Mouse (Mus musculus): Measurements from ENCODE around the gene Tomm6.
"Not testable (repeated sequence)": the region's sequence is repeated elsewhere in the genome, so short reads cannot be mapped to it uniquely, and the experiment has no call there.

The Tomm6 gene

DNA sequence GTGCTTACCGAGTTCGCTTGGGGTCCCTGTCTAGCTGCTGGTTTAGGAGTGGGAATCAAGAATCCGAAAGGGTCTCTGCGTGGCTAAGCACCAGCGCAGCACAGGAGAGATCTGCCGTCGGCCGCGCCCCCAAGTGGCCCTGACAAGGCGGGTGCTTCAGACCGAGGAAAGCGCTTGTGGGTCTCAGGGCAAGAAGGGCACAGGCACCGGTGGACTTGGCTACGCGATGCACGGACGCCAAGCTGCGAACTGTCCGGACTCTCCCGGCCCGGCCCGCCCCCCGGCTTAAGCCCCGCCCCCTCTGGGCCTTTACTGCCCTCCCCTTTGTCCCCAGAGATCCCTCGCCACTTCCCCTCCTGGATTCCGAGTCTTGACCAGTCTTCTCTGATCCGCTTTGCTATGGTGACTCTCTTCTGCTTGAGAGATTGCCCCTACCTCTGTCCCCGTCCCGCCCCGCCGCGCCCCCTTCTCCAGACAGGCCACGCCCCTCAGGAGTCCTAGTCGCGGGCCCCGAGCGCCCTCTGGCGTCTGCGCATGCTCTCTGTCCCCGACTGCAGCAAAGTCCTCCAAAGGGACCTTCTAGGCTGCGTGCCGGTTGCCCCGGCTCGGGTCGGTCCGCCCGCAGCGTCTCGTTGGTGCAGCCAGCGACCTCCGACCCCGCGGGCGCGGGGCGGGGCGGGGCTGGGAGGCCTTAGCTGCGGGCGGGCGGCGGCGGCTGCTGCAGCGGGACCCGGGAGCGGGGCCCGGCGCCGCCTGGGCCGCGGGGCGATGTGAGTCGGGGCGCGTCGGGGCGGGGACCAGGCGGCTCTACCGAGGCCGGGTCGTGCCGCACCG lies 6.5 kb upstream of the Tomm6 start, which contains the start of gene Prickle4:
Gene Prickle4, minus strand, starts transcription at position 234 of the 834 bp plus-strand sequence.
- DNase-seq: peak; percentile 96

DNA sequence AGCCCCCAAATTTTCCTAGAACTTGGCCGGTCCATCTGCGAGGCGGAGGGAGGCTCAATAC lies 6.1 kb upstream of the Tomm6 start, which contains the start of gene Gm21981:
Gene Gm21981, minus strand, starts transcription at position 14 of the 61 bp plus-strand sequence.
- DNase-seq: no peak

DNA sequence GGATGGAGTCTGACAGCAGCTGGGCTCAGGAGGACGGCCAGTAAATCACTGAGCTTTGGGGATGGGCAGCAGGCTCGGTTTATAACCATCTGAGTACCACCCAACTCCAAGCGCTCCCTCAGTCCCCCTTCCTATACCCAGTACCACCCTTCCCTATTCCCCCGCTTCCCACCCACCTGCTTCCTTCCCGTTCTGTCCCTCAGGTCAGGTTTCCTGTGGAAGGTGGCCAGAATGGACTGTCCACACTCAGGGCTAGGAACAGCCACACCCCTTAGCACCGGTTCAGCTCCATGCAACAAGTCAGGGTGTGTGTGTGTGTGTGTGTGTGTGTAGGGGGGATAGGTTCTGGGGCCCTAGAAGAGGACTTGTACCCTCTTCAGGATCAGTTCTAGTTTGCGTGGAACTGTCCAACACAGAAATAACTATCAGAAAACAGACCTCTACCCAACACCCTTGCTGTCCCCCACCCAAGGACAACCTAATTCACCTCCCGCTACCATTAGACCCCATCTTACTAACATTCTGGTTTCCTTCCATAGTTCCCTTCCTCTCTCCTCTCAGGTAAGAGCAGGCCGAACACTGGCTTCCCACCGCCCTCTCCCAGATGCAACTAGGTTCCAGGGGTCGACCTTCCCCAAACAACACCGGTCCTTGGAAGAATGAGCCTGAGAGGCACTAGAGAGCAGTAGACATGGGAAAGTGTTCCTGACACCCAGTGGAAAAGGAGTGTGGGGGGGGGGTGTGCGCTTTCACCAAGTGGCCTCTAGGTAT lies 5.7 kb upstream of the Tomm6 start:
- no peak for DNase-seq

DNA sequence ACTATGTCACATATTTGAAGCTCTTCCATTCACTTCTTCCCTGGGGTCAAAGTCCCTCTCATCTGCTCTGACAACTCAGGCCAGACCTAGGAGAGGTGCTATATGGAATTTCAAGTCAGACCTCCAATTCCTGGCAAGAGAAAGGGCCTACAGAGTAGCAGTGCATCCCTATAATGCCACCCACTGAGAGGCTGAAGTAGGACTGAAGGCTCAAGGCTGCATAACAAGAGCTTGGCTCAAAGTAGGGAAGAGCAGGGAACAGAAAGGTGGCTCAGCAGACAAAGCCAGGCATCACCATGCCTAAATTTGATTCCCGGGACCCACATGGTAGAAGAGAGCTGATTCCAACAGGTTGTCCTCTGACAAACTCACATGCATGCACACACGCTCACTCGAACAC lies 3.5 kb upstream of the Tomm6 start:
- DNase-seq: no peak

DNA sequence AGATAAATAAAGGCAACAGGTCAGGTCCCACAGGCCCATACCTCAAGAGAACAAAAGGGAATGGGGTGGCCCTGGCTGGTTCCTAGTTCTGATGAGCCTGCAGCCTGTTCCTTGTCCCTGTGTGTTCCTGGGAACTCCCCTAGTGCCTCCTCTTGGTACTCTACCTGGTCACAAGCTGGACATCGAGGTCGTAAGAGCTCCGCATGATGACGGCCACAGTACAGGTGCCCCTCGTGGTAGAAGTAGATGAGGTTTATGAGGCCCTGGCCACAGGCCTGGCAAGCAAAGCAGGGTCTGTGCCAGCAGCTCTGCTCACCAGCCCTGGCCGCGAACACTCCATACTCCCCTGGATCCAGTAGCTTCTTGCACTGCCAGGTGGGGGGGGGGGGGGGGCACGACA lies 1.7 kb upstream of the Tomm6 start:
- no peak for DNase-seq

DNA sequence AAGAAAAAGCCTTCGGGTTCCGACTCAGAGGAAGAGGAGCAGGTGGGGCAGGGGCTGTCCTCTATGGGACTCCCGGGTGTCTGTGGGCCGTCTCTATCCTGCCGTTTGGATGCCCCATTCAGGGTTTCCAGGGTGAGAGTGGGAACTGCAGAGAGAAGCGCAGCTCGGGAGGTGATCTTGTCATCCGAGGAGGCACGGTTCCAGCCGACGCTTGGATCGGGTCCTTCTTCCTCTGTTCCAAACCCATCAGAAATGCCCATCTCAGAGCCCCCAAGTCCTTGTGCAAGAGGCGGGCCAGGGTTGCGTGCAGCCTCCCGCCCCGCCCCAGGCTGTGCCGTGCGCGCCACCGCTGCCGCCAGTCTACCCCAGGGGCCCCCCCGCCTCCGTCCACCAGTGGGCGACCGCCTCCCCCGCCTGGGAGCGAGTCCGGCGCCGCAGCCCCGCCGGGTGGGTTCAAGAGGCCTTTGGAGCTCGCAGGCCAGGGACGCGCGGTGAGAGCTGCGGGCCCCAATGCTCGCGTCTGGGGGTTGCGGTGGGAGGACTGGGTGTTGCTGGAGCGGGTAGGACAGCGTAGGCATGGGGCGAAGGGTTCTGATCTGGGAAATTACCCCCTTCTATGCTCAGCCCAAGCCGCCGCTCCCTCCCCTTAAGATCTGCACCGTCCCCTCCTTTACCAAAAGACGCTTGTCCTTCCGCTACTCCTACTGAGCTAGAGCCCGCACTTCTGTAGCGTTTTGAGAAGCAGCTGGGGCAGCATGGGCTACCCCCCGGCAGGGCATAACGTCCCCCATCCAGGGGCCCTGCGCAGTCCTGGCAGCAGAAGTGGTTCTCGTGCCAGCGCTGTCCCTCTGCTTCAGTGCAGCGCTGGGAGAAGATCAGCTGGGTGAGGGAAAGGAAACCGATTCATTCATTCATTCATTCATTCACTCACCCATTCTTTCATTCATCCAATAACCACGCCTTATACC lies 706 bp upstream of the Tomm6 start, which contains the start of gene Frs3:
Gene Frs3, plus strand, starts transcription at position 423 of the 968 bp plus-strand sequence.
- peak; percentile 86 for DNase-seq

DNA sequence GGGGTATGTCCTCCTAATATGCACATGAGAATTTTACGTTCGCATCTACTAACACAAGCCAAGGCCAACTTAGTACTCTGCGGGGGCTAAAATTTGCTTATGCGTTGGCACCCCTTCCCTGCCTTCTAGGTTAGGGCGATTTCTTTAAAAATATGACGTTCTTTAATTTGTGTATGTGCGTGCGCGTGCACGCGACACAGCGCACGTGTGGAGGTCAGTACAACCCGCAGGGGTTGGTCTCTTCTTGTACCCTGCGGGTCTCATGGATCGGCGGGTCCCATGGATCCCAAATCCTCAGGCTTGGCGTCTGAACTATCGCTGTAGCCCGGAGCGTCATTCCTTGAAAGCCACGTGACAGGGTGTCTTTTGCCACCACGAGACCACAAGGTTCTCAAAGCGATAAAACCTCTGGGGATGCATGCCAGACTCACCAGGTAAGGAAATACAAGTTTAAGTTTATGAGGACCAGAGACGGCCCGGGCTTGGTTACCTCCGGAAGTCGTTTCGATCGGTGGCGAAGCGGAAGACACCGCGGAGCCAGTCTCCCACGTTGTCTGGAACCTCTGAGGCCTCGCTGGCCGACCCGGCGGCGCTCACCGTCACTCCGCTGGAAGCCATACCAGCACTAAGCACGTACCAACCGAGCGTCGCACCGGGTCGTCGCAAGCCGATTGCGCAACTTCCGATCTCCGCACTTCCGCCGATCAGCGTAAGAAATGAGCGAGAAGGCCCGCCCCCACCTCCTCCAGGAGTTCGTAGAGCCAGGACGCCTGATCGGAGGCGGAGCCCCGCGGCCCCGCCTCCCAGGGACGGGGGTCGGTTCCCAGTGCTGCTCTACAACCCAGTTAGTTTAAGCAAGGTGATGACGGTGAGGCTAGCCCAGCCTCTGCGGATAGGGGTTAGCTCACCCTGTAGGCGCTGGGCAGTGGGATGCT lies 510 bp downstream of the Tomm6 start:
- DNase-seq: peak; percentile 95

DNA sequence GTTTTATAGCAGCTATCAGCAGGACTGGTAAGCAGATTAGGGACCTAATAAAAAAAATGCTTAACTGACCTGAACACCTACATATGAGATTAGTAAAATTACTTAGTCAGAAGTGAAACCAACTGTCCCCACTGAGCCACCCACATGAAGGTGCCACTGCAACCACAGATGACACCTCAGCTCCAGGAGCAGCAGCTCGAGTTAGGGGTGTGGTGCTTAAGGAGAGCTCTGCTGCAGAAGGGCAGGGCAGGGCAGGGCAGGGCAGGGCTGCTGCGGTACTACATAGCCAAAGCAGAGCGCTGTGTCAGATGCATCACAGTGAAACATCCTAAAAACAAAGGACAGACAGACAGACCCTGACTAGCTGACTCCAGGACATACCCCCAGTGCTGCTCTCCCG lies 5.3 kb downstream of the Tomm6 start:
- DNase-seq: no peak

DNA sequence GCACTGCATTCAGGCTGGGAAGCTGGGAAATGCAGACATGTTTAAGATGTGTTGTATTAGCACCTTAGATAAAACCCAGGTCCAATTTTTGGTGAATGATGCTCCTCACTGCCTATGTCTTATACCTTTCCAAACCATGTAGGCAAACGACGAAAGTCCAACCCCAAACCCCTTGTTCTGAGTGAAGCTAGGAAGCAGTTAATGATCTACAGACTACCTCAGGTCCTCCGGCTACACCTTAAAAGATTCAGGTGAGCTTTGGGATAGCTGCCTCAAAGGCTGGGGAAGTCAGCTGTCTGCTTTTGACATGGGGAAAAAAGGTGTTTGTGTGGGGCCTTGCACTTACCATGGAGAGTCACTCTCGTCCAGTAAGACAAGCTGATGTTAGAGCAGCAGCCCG lies 9.5 kb downstream of the Tomm6 start:
- DNase-seq: no peak

DNA sequence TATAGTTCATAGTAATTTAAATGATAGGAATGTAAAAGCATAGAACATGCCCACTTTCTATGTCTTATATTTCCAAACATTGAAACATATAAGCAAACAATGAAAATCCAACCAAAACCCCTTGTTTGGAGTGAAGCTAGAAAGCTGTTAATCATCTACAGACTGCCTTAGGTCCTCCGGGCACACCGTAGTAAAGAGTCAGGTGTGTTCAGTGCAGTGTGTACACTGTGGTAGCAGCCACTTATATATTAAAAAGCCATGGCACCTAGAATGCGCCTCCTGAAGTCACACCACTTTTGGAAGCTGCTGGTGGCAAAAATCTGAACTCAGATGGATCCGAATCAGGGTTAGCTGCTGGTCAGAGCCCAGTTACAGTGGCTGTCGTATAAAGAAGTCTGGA lies 9.9 kb downstream of the Tomm6 start:
- DNase-seq: no peak

DNA sequence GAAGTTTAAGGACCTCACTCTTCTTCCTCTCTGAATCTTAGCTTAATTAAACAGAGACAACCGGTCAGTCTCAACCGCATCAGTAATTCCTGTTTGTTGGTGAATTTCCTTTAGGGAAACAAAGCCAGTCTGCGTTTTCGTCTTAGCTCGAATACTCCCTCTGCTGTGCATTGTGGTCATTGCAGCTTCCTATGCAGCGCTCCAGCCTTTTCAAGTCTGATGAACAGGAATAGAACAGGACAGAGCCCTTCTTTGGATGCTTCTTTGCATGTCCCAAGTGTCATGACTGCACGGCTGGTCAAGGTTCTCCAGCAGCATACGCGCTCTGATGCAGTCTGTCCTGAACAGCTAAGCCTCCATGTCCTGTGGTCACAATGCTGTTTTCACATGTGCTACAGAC lies 11.6 kb downstream of the Tomm6 start:
- DNase-seq: peak; percentile 62

DNA sequence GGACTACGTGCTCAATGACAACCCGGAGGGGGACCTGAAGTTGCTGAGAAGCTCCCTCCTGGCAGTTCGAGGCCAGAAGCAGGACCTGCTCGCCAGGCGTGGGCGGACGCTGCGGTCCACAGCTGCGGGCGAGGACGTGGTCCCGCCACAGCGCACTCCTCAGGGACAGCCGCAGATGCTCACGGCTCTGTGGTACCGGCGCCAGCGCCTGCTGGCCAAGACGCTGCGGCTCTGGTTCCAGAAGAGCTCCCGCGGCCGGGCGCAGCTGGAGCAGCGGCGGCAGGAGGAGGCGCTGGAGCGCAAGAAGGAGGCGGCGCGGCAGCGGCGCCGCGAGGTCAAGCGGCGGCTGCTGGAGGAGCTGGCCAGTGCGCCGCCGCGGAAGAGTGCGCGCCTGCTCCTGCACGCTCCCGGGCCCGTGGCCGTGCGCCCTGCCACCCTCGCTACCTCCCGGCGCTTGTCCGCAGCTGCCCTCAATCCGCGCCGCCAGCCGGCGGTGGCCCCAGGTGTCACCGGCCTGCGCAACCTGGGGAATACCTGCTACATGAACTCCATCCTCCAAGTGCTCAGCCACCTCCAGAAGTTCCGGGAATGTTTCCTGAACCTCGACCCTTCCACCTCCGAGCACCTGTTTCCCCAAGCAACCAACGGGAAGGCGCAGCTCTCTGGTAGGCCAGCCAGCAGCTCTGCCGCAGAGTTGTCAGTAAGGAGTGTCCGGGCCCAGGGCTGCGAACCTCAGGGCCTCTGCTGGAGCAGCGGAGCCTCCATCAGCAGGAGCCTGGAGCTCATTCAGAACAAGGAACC lies 15.7 kb downstream of the Tomm6 start:
- DNase-seq: peak; percentile 58

DNA sequence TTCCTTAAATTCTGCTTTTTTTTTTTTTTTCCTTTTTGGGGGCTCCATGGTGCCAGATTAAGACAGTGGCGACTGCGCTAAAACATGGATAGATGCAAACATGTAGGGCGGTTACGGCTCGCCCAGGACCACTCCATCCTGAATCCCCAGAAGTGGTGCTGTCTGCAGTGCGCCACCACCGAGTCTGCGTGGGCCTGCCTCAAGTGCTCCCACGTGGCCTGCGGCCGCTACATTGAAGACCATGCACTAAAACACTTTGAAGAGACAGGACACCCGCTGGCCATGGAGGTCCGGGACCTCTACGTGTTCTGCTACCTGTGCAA lies 16.2 kb downstream of the Tomm6 start:
- no peak for DNase-seq

DNA sequence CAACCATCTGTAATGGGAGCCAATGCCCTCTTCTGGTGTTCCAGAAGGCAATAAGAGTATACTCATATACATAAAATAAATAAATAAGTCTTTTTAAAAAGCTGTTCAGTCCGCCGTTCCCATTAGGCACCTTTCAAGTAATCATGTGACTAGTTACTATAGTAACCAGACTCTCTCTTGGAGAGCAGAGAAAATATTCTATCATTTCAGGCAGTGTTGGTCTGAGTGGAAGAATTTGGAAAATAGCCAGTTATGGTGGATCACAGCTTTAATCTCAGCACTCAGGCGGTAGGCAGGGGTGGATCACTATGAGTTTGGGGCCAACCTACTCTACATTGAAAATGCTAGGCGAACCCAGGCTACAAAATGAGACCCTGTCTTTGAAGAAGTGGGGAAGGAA lies 19.0 kb downstream of the Tomm6 start:
- DNase-seq: no peak

DNA sequence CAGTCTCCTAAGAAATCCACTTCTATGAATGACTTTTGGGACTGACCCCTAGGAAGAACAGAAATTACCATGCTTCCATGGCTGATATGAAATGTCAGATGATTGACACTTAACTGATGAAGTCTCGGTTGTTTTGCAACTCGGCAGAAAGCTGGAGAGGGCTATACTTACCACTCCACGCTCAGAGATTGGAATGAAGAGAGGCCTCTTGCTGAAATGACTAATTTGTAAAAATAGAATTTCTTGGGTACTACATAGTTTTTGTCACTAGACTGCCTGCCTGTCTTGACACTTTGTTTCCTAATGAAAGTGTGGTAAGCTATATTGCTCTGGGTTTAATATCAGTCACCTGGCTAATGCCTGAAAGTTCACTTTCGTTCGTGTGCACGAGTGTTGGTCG lies 23.7 kb downstream of the Tomm6 start:
- no peak for DNase-seq

DNA sequence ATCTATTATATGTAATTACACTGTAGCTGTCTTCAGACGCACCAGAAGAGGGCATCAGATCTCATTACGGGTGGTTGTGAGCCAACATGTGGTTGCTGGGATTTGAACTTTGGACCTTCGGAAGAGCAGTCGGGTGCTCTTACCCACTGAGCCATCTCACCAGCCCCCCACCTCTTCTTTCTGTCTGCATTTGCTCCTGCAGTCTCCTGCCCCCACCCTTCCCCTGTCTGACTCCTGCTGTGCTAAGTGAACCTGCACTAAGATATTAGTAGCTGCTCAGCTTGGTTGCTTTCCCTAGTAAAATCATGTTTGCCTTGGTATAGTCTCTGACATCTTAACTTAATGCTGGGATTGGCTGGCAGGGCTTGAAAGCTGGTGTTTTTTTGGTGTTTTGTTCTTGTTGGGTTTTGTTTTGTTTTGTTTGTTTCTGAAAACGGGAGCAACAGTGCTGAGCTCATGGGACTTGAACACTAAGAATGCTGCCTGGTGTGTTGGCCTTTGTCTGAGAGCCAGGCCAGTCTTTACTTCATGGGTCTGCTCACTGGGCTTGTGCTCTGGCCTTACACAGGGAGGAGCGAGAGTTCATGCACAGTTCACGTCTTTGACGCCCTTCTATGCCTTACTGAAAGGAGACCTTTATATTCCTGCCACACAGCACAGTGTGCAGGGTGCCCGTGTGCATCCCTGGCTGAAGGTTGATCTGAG lies 25.0 kb downstream of the Tomm6 start:
- no peak for DNase-seq

DNA sequence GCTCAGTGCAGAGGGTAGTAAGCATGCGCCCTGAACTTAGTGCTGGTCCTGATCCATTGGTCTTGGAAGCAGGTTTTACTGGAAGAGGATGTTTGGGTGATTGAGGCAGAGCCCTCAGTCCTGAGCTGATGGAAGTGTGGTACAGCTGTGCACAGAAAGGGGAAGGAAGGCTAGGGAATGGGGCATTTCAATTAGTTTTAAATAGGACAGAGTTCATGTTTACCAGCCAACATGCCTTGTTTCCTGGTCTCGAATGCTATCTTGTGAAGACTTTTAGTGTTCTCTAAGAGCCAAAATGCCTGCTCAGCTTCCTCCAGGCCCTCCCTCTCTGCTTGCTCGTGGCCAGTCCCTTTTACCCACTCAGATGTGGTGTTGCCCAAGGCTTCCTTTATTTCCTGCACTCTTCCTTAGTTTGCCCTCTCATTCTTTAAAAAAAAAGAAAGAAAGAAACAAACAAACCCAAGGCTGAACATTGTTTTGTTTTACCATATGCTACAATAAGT lies 29.4 kb downstream of the Tomm6 start:
- no peak for DNase-seq

DNA sequence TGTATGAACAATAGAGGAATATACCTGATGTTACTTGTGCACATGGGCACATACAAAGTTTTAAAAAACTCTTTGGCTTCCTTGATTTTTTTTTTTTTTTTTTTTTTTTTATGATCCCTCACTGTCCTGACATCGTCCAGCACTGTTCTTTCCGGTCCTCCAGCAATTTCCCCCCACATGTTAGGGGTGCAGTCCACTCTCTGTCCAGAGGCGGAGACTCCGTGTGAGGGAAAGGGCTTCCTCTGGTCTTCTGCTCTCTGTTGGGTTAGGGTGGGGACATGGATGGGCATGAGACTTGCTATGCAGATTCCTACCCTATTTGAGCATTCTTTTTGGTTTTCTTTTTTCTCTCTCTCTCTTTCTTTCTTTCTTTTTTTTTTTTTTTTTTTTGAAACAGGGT lies 30.3 kb downstream of the Tomm6 start:
- DNase-seq: no peak

DNA sequence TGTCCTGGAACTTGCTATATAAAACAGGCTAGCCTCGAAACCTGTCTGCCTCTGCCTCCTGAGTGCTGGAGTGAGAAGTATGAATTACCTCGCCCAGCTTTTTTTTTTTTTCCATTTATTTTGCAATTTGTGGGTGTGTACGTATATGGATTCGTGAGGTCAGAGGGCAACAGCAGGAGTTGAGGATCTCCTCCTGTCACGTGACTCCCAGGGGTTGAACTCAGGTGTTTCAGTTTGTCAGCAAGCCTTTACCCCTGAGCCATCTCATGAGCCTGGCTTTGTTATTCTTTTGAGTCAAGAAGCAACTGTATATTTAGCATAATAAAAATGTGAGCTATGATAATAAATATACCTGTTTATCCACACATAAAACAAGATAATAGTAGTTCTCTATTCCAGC lies 32.5 kb downstream of the Tomm6 start:
- DNase-seq: no peak

DNA sequence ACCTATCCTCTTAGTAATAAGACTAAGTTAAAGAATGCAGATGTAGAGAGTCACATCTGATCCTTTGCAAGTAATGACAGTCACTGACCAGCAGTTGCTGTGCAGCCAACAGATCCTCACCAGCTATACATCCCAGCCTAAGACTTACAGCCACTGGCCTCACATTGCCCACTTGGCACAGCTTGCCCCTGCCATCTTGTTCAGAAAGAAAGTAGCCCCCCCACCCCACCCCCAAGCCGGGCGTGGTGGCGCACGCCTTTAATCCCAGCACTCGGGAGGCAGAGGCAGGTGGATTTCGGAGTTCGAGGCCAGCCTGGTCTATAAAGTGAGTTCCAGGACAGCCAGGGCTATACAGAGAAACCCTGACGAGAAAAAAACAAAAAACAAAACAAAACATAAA lies 33.8 kb downstream of the Tomm6 start:
- not testable (repeated sequence) for DNase-seq

DNA sequence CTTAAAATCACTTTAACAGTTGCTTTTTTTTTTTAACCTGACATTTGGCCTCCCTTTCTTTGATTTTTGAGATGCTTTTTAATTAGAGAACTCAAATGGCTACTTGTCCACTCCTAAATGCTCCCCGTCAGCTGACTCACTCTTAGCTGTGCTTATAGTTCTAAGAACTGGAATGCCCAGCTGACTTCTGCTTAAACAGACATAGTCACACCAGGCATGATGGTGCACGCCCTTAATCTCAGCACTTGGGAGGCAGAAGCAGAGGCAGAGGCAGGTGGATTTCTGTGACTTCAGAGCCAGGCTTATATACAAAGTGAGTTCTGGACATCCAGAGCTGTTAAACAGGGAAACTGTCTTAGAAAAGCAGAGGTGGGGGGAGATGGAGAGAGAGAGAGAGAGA lies 36.2 kb downstream of the Tomm6 start:
- no peak for DNase-seq

All from right cerebral cortex, postnatal 25 days (tissue).